Mouse (Mus musculus) midbrain, embryonic 16.5 days (tissue): ENCODE results near the gene Prss42. TPM values are rescaled to one million over a fixed set of nuclear protein-coding genes. Genes with fewer than 3 reads are reported as not detected.
"Not testable (repeated sequence)": the region's sequence is repeated elsewhere in the genome, so short reads cannot be mapped to it uniquely, and the experiment has no call there.

ENCODE experiments used
- ATAC-seq: fragments of 200-750 bp; cut with Nextera tagmentation; 2 replicates; pipeline ENCODE4 v1.8.0; 2017; ENCODE audit warnings: moderate TSS enrichment
- H3K27ac ChIP-seq: fragments of 300-500 bp; sonication (generic); 2 replicates; pipeline ENCODE4 v1.5.1; 2014; ENCODE audit warnings: mild to moderate bottlenecking, low read length, mixed read lengths
- H3K27me3 ChIP-seq: fragments of 300-500 bp; sonication (generic); 2 replicates; pipeline ENCODE4 v1.6.1; 2014; ENCODE audit warnings: low read depth, low read length, mixed read lengths; ENCODE audit not compliant: control insufficient read depth, insufficient read depth
- H3K36me3 ChIP-seq: fragments of 300-500 bp; sonication (generic); 2 replicates; pipeline ENCODE4 v1.6.1; 2014; ENCODE audit warnings: mild to moderate bottlenecking, low read length, moderate library complexity, mixed read lengths; ENCODE audit not compliant: control insufficient read depth, insufficient read depth
- H3K4me1 ChIP-seq: fragments of 300-500 bp; sonication (generic); 2 replicates; pipeline ENCODE4 v1.6.1; 2014; ENCODE audit warnings: mild to moderate bottlenecking, low read length, mixed read lengths; ENCODE audit not compliant: control insufficient read depth, insufficient read depth
- H3K4me2 ChIP-seq: fragments of 300-500 bp; sonication (generic); 2 replicates; pipeline ENCODE4 v1.6.1; 2014; ENCODE audit warnings: mild to moderate bottlenecking, low read length, mixed read lengths
- H3K4me3 ChIP-seq: fragments of 300-500 bp; sonication (generic); 2 replicates; pipeline ENCODE4 v1.5.1; 2014; ENCODE audit warnings: low read depth, mild to moderate bottlenecking, low read length, moderate library complexity, mixed read lengths
- H3K9ac ChIP-seq: fragments of 300-500 bp; sonication (generic); 2 replicates; pipeline ENCODE4 v1.6.1; 2014; ENCODE audit warnings: low read depth, low read length, mixed read lengths
- H3K9me3 ChIP-seq: fragments of 300-500 bp; sonication (generic); replicated peaks from 2 replicates; pipeline ENCODE4 v1.6.1; 2014; ENCODE audit warnings: mild to moderate bottlenecking, low read length, mixed read lengths; ENCODE audit not compliant: control insufficient read depth, poor library complexity, severe bottlenecking
- WGBS: fragments of 180-500 bp; shearing (Covaris S2); extraction: QIAGEN DNeasy Blood & Tissue Kit; methylation state at CpG from one replicate; pipeline ENCODE4 v1.1.7; 2014; 5-methylcytosine and 5-hydroxymethylcytosine counted together
- polyA plus RNA-seq: library from polyadenylated mRNA; unstranded; fragments of >200 nt; fragmentation: Nextera tagmentation; extraction: Ambion mirVana; gene quantifications from 2 replicates; pipeline ENCODE4 v1.2.1, GENCODE M21; 2015

The Prss42 gene
- polyA plus RNA-seq, 1 experiment from 2014 or later: not detected

DNA sequence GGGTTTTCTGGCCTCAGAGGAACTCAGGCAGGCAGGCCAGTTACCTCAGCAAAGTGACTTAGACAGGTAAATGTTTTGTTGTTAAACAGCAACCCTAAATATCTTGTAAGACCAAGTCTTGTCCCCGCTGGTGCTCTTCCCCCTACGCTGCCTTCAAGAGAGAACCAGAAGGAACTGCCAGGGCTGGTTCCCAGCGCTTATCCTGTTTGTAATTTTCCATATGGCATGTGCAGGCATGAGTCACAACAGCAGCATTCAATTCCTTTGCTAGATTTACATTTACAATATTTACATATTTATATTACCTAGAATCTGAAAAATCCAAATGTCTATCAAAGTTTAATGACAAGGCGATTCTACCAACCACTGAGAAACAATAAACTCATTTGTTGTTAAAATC, 12.1 kb downstream of the Prss42 start:
- H3K27ac ChIP-seq: no peak overlapping the region
- no peaks in the 10 kb centered on the region for H3K9me3 ChIP-seq
- H3K4me1 ChIP-seq: no peaks in the 10 kb centered on the region
- no peaks in the 10 kb centered on the region for H3K27me3 ChIP-seq
- H3K36me3 ChIP-seq: no peaks in the 10 kb centered on the region
- H3K4me3 ChIP-seq: no peak overlapping the region
- H3K9ac ChIP-seq: no peak overlapping the region
- WGBS: 91% methylated on average over 4 of the region's 4 CpGs
- ATAC-seq: no peak
- no peak overlapping the region for H3K4me2 ChIP-seq

DNA sequence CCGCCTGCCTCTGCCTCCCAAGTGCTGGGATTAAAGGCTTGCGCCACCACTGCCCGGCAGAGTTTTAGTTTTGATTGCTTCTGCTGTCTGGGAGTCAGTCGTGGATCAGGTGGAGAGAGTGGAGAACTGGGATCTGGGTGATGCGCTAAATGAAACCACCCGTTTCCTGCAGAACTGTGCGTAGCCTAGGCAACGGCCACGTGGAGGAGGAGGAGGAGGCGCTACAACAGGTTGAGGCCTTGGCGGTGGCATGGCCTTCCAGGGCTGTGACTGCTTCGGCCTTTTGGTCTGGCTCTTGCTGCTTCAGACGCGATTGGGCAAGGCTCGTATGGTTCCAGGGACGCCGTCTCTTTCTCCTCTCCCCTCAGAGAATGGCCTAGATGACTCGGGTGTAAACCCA, 15.8 kb downstream of the Prss42 start, which contains the start of gene Prss44:
Gene Prss44, plus strand, starts transcription at position 206 of the 400 bp plus-strand sequence.
- Histone ChIP-seq H3K9me3 (no peaks in the 10 kb centered on the region), H3K4me2 (no peak within 1 kb of the TSS), H3K36me3 (no peaks in the 10 kb centered on the region), H3K27me3 (no peaks in the 10 kb centered on the region), H3K27ac (no peak within 1 kb of the TSS), H3K4me1 (no peaks in the 10 kb centered on the region), H3K4me3 (no peak within 1 kb of the TSS), H3K9ac (no peak within 1 kb of the TSS)
- WGBS: 70% methylated on average over 17 of the region's 18 CpGs
- no peak for ATAC-seq

DNA sequence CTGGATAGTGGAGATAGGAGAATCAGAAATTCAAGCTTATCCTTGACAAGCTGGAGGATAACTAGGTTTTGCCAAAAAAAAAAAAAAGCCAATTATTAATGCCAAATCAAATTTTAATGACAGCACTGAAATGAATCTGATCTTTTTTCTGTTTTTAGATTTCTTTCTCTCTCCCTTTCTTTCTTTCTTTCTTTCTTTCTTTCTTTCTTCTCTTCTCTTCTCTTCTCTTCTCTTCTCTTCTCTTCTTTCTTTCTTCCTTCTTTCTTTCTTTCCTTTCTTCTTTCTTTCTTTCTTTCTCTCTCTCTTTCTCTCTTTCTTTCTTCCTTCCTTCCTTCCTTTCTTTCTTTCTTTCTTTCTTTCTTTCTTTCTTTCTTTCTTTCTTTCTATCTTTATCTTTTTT, 22.6 kb downstream of the Prss42 start:
- not testable (repeated sequence) for H3K36me3 ChIP-seq, ATAC-seq, H3K4me2 ChIP-seq, H3K4me1 ChIP-seq, H3K4me3 ChIP-seq, H3K9me3 ChIP-seq, H3K9ac ChIP-seq, H3K27ac ChIP-seq, H3K27me3 ChIP-seq

DNA sequence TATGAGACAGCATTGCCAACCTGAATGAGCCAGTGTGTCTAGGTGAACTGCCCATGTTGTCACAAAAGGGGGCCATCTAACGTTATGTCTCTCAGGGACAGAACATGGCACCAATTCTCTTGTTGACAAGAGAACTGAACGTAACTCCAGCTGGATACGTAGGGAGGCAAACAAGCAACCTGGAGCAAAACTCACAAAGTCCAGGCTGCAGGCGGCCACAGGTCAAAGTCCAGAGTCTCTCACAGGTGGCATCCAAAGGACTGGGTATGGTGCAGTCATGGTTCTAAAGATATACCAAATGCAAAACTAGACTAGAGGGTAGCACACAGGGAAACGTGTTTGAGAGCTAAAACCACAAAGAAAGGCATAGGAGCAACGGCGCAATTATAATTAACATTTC, 23.5 kb downstream of the Prss42 start:
- Histone ChIP-seq H3K27ac (no peak overlapping the region), H3K4me2 (no peak overlapping the region), H3K36me3 (no peaks in the 10 kb centered on the region), H3K4me1 (no peaks in the 10 kb centered on the region), H3K4me3 (no peak overlapping the region), H3K9me3 (no peaks in the 10 kb centered on the region), H3K27me3 (no peaks in the 10 kb centered on the region), H3K9ac (no peak overlapping the region)
- WGBS: 88% methylated on average over 7 of the region's 7 CpGs
- no peak for ATAC-seq

DNA sequence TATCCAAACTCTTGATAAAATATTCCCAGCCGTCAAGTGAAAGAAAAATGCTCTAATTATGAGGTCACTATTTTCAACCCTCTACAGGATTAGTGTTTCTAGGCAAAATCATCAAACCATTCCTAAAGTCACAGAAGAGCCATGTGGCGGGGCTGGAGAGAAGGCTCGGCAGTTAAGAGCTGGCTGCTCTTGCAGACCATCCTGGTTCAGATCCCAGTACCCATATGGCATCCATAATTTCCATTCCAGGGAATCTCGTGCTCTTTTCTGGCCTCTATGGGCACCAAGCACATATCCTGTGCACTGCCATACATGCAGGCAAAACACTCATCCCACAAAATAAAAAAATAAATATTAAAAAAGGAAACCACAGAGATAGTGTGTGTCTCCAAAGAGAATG, 27.5 kb downstream of the Prss42 start:
- Histone ChIP-seq H3K9ac (no peak overlapping the region), H3K4me3 (no peak overlapping the region), H3K4me1 (no peaks in the 10 kb centered on the region), H3K9me3 (no peaks in the 10 kb centered on the region), H3K36me3 (no peaks in the 10 kb centered on the region), H3K4me2 (no peak overlapping the region), H3K27me3 (no peaks in the 10 kb centered on the region), H3K27ac (no peak overlapping the region)
- no peak for ATAC-seq
- WGBS: 84% methylated on average over 4 of the region's 4 CpGs

DNA sequence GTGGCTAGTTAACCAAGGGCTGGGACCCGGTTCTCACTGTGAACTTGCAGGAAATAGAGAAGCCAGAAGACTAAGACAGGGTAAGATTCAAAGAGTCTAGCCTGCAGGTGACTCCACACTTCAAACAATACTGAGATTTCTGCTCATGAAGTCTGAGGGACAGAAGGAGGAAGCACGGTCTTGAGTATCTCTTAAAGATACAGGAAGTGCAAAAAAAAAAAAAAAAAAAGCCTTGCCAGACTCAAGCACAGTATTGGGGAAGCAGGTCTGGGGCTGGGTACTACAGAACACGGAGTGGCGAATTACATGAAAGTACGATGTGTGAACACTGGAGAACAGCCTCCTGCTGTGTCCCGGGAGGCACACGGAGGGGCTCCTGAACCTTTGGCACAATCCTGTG, 27.9 kb downstream of the Prss42 start:
- Histone ChIP-seq H3K36me3 (no peaks in the 10 kb centered on the region), H3K4me2 (no peak overlapping the region), H3K4me3 (no peak overlapping the region), H3K4me1 (no peaks in the 10 kb centered on the region), H3K9me3 (no peaks in the 10 kb centered on the region), H3K27me3 (no peaks in the 10 kb centered on the region), H3K27ac (no peak overlapping the region), H3K9ac (no peak overlapping the region)
- no peak for ATAC-seq
- WGBS: 62% methylated on average over 7 of the region's 7 CpGs

DNA sequence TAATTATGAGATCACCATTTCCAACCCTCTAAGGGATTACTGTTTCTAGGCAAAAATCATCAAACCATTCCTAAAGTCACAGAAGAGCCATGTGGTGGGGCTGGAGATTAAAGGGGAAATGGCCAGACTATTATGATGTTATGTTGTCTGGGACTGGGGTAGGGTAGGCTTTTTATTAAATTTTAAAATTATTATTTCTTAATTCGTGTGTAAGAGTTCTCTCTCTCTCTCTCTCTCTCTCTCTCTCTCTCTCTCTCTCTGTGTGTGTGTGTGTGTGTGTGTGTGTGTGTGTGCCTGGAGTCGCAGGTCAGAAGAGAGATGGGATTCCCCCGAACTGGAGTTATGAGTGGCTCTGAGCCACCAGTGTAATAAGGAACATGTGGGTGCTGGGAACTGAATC, 28.4 kb downstream of the Prss42 start, which contains the start of gene Prss43:
Gene Prss43, plus strand, starts transcription at position 301 of the 400 bp plus-strand sequence.
- Histone ChIP-seq H3K27ac (no peak within 1 kb of the TSS), H3K27me3 (no peaks in the 10 kb centered on the region), H3K9ac (no peak within 1 kb of the TSS), H3K36me3 (no peaks in the 10 kb centered on the region), H3K4me1 (no peaks in the 10 kb centered on the region), H3K9me3 (no peaks in the 10 kb centered on the region), H3K4me3 (no peak within 1 kb of the TSS), H3K4me2 (no peak within 1 kb of the TSS)
- 77% methylated on average over 3 of the region's 3 CpGs for WGBS
- ATAC-seq: no peak

DNA sequence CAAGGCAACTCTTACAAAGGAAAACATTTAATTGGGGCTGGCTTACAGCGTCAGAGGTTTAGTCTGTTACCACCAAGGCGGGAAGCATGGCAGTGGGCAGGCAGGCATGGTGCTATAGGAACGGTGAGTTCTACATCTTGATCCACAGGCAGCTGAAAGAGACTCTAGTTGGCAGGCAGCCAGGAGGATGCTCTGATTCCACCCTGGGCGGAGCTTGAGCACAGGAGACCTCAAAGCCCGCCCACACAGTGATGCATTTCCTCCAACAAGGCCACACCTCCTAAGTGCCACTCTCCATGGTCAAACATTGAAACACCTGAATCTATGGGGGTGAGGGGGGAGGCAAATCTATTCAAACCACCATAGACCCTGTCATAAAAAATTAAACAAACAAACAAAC, 35.1 kb downstream of the Prss42 start:
- no peak overlapping the region for H3K9ac ChIP-seq
- no peak for ATAC-seq
- no peaks in the 10 kb centered on the region for H3K4me1 ChIP-seq
- 72% methylated on average over 5 of the region's 5 CpGs for WGBS
- no peaks in the 10 kb centered on the region for H3K36me3 ChIP-seq
- no peak overlapping the region for H3K4me3 ChIP-seq
- H3K27ac ChIP-seq: no peak overlapping the region
- H3K9me3 ChIP-seq: no peaks in the 10 kb centered on the region
- H3K4me2 ChIP-seq: no peak overlapping the region
- H3K27me3 ChIP-seq: no peaks in the 10 kb centered on the region

DNA sequence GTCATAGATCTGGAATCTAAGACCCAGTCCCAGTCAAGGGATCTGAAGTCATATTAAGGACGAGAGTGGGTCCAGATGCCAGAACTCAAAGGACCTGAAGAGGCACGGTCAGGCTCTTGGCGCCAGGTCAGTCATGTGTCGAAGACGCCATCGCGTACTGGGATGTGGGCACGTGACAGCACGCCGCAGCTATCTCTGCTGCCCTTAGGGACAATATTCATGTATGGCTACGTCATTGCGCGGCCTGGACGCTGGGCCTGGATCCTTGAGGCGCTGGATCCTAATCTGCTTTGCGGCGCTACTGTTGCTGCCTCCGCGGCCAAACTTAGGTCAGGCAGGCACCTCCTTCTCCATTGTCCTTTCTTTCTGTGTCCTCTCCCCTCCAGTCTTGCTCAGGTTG, 36.4 kb downstream of the Prss42 start, which contains the start of gene Prss45:
Gene Prss45, plus strand, starts transcription at position 178 of the 400 bp plus-strand sequence.
- Histone ChIP-seq H3K9me3 (no peaks in the 10 kb centered on the region), H3K27ac (no peak within 1 kb of the TSS), H3K4me3 (no peak within 1 kb of the TSS), H3K36me3 (no peaks in the 10 kb centered on the region), H3K4me2 (no peak within 1 kb of the TSS), H3K4me1 (no peaks in the 10 kb centered on the region), H3K27me3 (no peaks in the 10 kb centered on the region), H3K9ac (no peak within 1 kb of the TSS)
- no peak for ATAC-seq
- WGBS: 76% methylated on average over 19 of the region's 19 CpGs

DNA sequence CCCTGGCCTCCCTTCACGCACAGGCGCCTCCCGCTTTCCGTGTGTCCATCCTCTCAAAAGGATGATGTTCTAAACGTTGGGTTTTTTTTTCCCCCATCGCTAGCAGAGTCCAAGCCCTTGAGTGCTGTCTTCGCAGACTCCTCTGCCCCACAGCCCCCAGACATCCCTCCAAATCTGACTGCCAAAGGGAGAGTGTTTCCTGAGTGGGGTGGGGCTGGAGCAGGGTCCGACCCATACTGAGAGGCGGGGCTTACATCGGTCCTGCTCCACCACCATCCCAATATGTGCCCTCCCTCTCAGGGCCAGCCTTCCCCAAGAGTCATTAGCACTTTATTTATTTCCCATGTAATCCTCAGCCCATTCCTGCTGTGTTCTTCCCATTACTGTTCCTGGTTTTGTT, 37.0 kb downstream of the Prss42 start:
- no peak for ATAC-seq
- no peaks in the 10 kb centered on the region for H3K27me3 ChIP-seq
- no peak overlapping the region for H3K4me2 ChIP-seq
- H3K4me3 ChIP-seq: no peak overlapping the region
- no peaks in the 10 kb centered on the region for H3K36me3 ChIP-seq
- no peaks in the 10 kb centered on the region for H3K9me3 ChIP-seq
- H3K27ac ChIP-seq: no peak overlapping the region
- no peaks in the 10 kb centered on the region for H3K4me1 ChIP-seq
- 36% methylated on average over 10 of the region's 10 CpGs for WGBS
- H3K9ac ChIP-seq: no peak overlapping the region
